Mouse (Mus musculus) lung, adult 2 months (tissue): ENCODE measurements around the gene Kdm4a.

ENCODE experiments used
- CTCF ChIP-seq: fragments of 200-500 bp; IDR thresholded peaks from 2 replicates; pipeline ENCODE4 v1.5.1; 2011; ENCODE audit warnings: mild to moderate bottlenecking, low read length, control low read depth; ENCODE audit not compliant: insufficient read depth
- POLR2A ChIP-seq: fragments of 200-500 bp; IDR thresholded peaks from 2 replicates; pipeline ENCODE4 v1.6.1; 2011; ENCODE audit warnings: low read depth, mild to moderate bottlenecking, control low read depth, low read length, borderline replicate concordance; ENCODE audit errors: extremely low read depth

- TF ChIP-seq POLR2A (no peak), CTCF (no peak)
Observed at GRCm38 (mm10) chr4:118214891-118215290, 35.0 kb upstream of the Kdm4a start.
